Mouse (Mus musculus) layer of hippocampus, adult 9-11 months (tissue): Measurements from ENCODE around the gene Hist1h4d.

Experiments used
- DNase-seq: peaks from one replicate; pipeline ENCODE4 v3.0.0; 2022

The Hist1h4d gene

DNA sequence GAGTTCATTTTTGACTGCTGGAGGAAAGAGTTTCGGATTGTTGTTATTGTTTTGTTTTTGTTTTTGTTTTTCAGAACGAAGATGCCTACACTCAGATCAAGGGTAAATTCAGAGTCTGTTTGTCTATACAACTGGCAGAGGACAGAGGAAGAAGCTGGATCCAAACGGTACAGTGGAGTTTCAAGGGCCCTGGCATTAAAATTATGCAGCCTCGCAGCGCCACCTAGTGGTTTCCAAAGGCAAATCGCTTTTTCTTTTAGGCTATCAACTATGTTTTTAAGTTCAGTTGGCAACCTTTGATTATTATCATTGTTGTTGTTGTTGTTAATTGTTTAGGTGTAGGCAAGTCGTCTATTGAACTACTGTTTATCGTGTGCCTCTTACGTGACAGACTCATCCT lies 16.6 kb downstream of the Hist1h4d start:
- no peak for DNase-seq

GRCm38 (mm10) chr13:23603182-23603699 lies 21.8 kb downstream of the Hist1h4d start:
- no peak for DNase-seq

DNA sequence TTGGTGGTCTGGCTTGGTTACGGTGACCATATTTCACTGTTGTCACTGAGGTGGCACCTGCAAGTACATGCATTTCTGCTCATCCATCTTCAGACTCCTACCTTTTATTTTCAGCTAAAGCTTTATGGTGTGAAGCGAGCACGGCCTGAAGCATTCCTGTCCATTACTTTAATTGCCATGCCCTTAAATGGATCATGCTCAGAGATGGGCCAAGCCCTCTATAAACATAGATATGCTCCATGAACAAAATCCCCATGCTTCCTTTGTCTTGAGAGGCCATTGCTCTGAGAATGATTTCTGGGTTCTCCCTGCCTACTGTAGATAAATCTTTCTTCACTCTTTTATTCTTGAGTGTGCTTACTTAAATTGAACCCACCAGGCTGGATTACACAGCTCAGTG lies 23.1 kb downstream of the Hist1h4d start:
- DNase-seq, result no peak

- DNase-seq, result no peak
Observed at GRCm38 (mm10) chr13:23605052-23605451, 23.7 kb downstream of the Hist1h4d start.

DNA sequence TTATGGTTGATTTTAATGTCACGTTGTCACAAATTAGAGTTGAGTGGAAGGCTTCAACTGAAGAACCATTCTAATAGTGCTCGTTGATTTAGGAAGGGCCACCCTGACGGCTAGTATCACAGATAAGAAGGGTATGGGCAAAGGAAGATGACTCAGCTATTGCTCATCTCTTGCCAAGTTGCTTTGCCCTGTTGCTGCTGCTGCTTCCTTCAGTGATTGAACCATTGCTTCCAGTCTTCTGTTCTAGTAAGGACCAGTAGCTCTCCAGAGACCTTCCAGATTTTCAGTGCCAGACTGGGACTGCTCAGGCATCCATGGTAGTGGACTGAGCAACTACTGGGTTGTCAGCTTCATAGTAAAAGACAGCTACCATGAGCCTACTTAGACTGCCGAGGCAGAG lies 27.8 kb downstream of the Hist1h4d start:
- no peak for DNase-seq

GRCm38 (mm10) chr13:23609844-23610243 lies 28.4 kb downstream of the Hist1h4d start:
- DNase-seq, result no peak

DNA sequence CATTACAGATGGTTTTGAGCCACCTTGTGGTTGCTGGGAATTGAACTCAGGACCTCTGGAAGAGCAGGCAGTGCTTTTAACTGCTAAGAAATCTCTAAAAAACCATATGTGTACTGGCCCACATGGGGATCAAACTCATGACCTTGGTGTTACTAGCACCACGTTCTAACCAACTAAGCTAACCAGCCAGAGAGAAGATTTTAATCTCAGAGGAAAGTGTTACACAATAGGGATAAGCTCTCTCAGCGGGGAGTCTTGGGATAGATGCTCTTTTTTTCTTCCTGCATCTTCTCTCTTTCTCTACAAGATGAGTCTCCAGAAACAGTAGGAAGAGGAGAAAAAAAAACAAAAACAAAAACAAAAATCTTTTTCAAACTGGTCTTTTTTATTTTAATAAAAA lies 29.0 kb downstream of the Hist1h4d start:
- no peak for DNase-seq

DNA sequence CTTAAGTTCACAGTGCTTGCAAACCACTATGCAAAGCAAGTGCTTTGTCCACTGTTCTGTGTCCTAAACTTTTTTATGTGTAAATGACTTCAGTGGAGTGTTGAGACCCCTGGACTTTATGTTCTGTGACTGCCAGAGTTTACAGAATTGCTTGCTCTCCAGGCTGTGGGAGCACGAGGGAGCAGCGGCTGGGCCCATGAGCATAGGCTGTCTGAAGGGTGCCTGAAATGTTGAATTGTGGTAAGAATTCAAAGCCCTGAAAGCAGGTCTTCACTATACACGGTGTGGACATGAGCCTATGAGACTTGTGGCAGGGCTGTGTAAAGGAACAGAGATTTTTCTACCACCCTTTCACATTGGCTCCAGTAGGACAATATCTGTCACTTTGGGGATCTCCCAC lies 30.2 kb downstream of the Hist1h4d start:
- DNase-seq, result no peak

- peak; percentile 10 for DNase-seq
Observed at GRCm38 (mm10) chr13:23620056-23620732, 38.8 kb downstream of the Hist1h4d start.

- peak; percentile 90 for DNase-seq
Observed at GRCm38 (mm10) chr13:23620733-23621531, 39.5 kb downstream of the Hist1h4d start, which contains the start of gene Hist1h2be. Hist1h2be (minus strand) TSS chr13:23621124.

DNA sequence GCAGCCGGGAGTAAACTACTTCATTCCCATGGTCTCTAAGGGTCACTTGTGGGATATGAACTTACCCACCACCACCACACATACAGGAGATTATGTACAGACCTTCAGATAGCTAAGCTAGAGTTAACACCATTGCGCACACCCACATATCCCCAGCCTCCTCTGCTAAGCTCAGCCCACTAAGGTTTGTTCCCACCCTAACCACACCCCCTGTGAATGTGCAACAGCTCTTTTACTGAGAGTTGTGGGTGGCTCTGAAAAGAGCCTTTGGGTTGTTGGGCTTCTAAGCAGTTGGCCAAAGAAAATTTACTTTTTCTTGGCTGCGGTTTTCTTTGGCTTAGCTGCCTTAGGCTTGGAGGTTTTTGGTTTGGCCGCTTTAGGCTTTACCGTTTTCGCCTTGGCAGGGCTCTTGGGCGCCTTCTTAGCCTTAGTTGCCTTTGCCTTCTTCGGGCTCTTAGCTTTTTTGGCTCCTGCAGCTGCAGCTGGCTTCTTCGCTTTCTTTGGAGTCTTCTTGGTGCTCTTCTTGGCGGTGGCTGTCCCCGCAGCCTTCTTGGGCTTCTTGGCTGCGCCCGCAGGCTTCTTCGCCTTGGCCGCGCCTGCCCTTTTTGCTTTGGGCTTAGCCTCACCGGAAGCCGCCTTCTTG lies 40.3 kb downstream of the Hist1h4d start:
- peak; percentile 88 for DNase-seq

GRCm38 (mm10) chr13:23622175-23622671 lies 40.8 kb downstream of the Hist1h4d start, which contains the start of gene Hist1h1e:
Hist1h1e (minus strand) TSS chr13:23622558.
- peak; percentile 89 for DNase-seq

DNA sequence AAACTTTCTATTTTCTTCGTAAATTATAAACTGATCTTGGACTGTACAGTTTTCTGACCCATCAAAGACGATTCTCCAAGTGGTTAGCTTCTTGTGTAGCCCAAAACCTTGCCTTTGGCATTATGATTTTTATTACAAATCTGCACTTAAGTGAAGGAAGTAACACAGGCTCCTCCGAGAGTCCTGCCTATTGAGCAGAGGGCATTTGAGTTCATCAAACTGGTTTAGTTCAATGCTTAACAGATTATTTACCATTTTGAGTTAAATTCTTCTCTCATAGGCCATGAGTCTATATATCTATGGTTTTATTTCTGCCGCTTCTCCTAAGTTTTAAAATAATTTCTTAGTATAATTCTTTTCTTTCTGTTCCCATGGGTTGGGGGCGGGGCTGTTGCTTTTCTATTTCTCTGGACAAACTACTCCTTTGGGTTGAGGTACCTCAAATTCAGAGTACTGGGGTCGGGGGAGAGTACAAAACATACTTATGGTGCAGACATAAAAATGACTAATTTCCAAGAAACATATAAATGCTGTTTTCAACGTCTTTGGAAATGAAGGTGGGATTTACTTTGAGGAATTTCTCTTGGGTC lies 41.6 kb downstream of the Hist1h4d start:
- no peak for DNase-seq

- DNase-seq, result no peak
Observed at GRCm38 (mm10) chr13:23630653-23631052, 49.3 kb downstream of the Hist1h4d start.
